ENCODE assay signal across 18 mouse cellular contexts in genomic region chr5:51752024-51752423, GRCm38 (mm10).
DNase-seq lines count a peak whose midpoint lies in the region; TF ChIP-seq lines count a peak whose summit lies in the region.
"Had no signal": no experiment of that assay in that cellular context is flagged by ENCODE, and none has a peak within 500 bp of the region (broad histone marks: within the 10 kb centered on the region; RNA-seq: fewer than 3 reads in every experiment).

No protein-coding gene starts in this region.

- peaks cover 7% of the 10 kb centered on the region for H3K4me1 ChIP-seq in embryonic fibroblast, embryonic 13.5 days (ENCODE audit: control insufficient read depth, insufficient read depth, low read length)
- H3K4me1 ChIP-seq: embryonic facial prominence, embryonic 10.5 days; embryonic facial prominence, embryonic 12.5 days; forebrain, embryonic 10.5 days; forebrain, embryonic 12.5 days had no signal

- DNase-seq in 416B (ENCODE audit: low read depth) (peak; percentile 21), liver (no peak)
- DNase-seq in kidney, postnatal 36 days = no peak
- no peak for DNase-seq in left cerebral cortex, postnatal 36 days (ENCODE audit: low spot score in 2 of 2)
- DNase-seq: adrenal gland, adult 8-10 months; adrenal gland, postnatal 14 days; adrenal gland, postnatal 36 days; cerebellum, adult 11-12 months; cerebellum, adult 2 months; cerebellum, adult 9-10 months; cerebellum, postnatal 10 days; cerebellum, postnatal 25 days had no signal

- TF ChIP-seq POLR2A in embryonic fibroblast, embryonic 13.5 days (IDR thresholded peaks at IDR 0.05; ENCODE audit: low read depth, low read length) = no peak

- TF ChIP-seq CTCF in embryonic fibroblast, embryonic 13.5 days (IDR thresholded peaks at IDR 0.05; ENCODE audit: borderline replicate concordance, insufficient read depth, low read length) = no peak

- H3K4me3 ChIP-seq in embryonic fibroblast, embryonic 13.5 days (ENCODE audit: insufficient read depth, low read length) = no peak overlapping the region
- H3K4me3 ChIP-seq: embryonic facial prominence, embryonic 10.5 days; embryonic facial prominence, embryonic 12.5 days; erythroblast, embryonic 14.5 days; forebrain, embryonic 10.5 days; forebrain, embryonic 12.5 days had no signal

- intact Hi-C loops in left cerebral cortex, postnatal 36 days (cut with DNase I) = no loop called here

- peak overlapping the region; percentile 65; the same call in 1 of the 2 replicates for H3K27ac ChIP-seq in embryonic fibroblast, embryonic 13.5 days (ENCODE audit: insufficient read depth, low read length)
- H3K27ac ChIP-seq: embryonic facial prominence, embryonic 10.5 days; embryonic facial prominence, embryonic 12.5 days; forebrain, embryonic 10.5 days; forebrain, embryonic 12.5 days had no signal
